Mouse (Mus musculus) stomach, postnatal 0 days (tissue): ENCODE results near the gene 0610010K14Rik. TPM values are rescaled to one million over a fixed set of nuclear protein-coding genes. Genes with fewer than 3 reads are reported as not detected.

Experiments
- ATAC-seq: fragments of 200-750 bp; cut with Nextera tagmentation; 2 replicates; pipeline ENCODE4 v1.8.0; 2017; ENCODE audit not compliant: low FRiP score, low TSS enrichment
- DNase-seq: peaks from one replicate; pipeline ENCODE4 v3.0.0-alpha.2; 2016; ENCODE audit warnings: low spot score
- H3K27ac ChIP-seq: fragments of 300-500 bp; sonication (generic); replicated peaks from 2 replicates; pipeline ENCODE4 v1.5.1; 2014; ENCODE audit warnings: mild to moderate bottlenecking, control low read depth
- H3K27me3 ChIP-seq: fragments of 300-500 bp; sonication (generic); 2 replicates; pipeline ENCODE4 v1.6.1; 2014; ENCODE audit warnings: low read length; ENCODE audit not compliant: control insufficient read depth, insufficient read depth
- H3K36me3 ChIP-seq: fragments of 300-500 bp; sonication (generic); 2 replicates; pipeline ENCODE4 v1.6.1; 2014; ENCODE audit warnings: low read length, mixed read lengths; ENCODE audit not compliant: control insufficient read depth, insufficient read depth
- H3K4me1 ChIP-seq: fragments of 300-500 bp; sonication (generic); replicated peaks from 2 replicates; pipeline ENCODE4 v1.6.1; 2014; ENCODE audit warnings: antibody characterized with exemption; ENCODE audit not compliant: control insufficient read depth, insufficient read depth
- H3K4me2 ChIP-seq: fragments of 300-500 bp; sonication (generic); replicated peaks from 2 replicates; pipeline ENCODE4 v1.6.1; 2014; ENCODE audit warnings: low read depth, mild to moderate bottlenecking, control low read depth, moderate library complexity
- H3K4me3 ChIP-seq: fragments of 300-500 bp; sonication (generic); 2 replicates; pipeline ENCODE4 v1.5.1; 2014; ENCODE audit warnings: low read depth, low read length, control low read depth
- H3K9ac ChIP-seq: fragments of 300-500 bp; sonication (generic); 2 replicates; pipeline ENCODE4 v1.6.1; 2014; ENCODE audit warnings: mild to moderate bottlenecking, low read length, control low read depth, mixed read lengths
- H3K9me3 ChIP-seq: fragments of 300-500 bp; sonication (generic); 2 replicates; pipeline ENCODE4 v1.6.1; 2016; ENCODE audit warnings: low read length; ENCODE audit not compliant: control insufficient read depth
- CTCF ChIP-seq: IDR thresholded peaks from 2 replicates; pipeline ENCODE4 v1.5.1; 2016; ENCODE audit warnings: antibody characterized with exemption, low read depth, mild to moderate bottlenecking, moderate library complexity
- EP300 ChIP-seq: optimal IDR thresholded peaks from 2 replicates; pipeline ENCODE3; 2016; ENCODE audit warnings: antibody characterized with exemption
- WGBS: fragments of 180-500 bp; shearing (Covaris S2); extraction: QIAGEN DNeasy Blood & Tissue Kit; methylation state at CpG from one replicate; pipeline ENCODE4 v1.1.7; 2014; 5-methylcytosine and 5-hydroxymethylcytosine counted together
- polyA plus RNA-seq: library from polyadenylated mRNA; unstranded; fragments of >200 nt; fragmentation: Nextera tagmentation; extraction: Ambion mirVana; gene quantifications from 2 replicates; pipeline ENCODE4 v1.2.1, GENCODE M21; 2015

0610010K14Rik gene
- polyA plus RNA-seq, 1 experiment from 2014 or later = 83.6 TPM

- 59% methylated on average over 7 of the region's 7 CpGs for WGBS
- no peak for TF ChIP-seq EP300
- TF ChIP-seq CTCF = no peak
- Histone ChIP-seq H3K27me3 (no peaks in the 10 kb centered on the region), H3K4me3 (no peak overlapping the region), H3K4me2 (no peak overlapping the region), H3K9ac (no peak overlapping the region), H3K27ac (no peak overlapping the region), H3K36me3 (no peaks in the 10 kb centered on the region), H3K9me3 (no peaks in the 10 kb centered on the region), H3K4me1 (no peaks in the 10 kb centered on the region)
- ATAC-seq (no peak), DNase-seq (no peak)
Observed at GRCm38 (mm10) chr11:70271641-70272040, 33.9 kb upstream of the 0610010K14Rik start.

- Histone ChIP-seq H3K4me3 (no peak overlapping the region), H3K9me3 (no peaks in the 10 kb centered on the region), H3K4me2 (no peak overlapping the region), H3K9ac (no peak overlapping the region), H3K27ac (peak overlapping the region; percentile 49; the same call in 1 of the 2 replicates), H3K36me3 (no peaks in the 10 kb centered on the region), H3K4me1 (no peaks in the 10 kb centered on the region), H3K27me3 (no peaks in the 10 kb centered on the region)
- DNase-seq (no peak), ATAC-seq (0 out of 2 replicates have a peak, but pooled peaks have one; percentile 38)
- no peak for TF ChIP-seq CTCF
- no peak for TF ChIP-seq EP300
- 77% methylated on average over 1 of the region's 1 CpGs for WGBS
Observed at GRCm38 (mm10) chr11:70266405-70266804, 28.7 kb upstream of the 0610010K14Rik start.

- 49% methylated on average over 4 of the region's 4 CpGs for WGBS
- Histone ChIP-seq H3K27ac (peak overlapping the region; percentile 49), H3K36me3 (no peaks in the 10 kb centered on the region), H3K4me1 (no peaks in the 10 kb centered on the region), H3K27me3 (no peaks in the 10 kb centered on the region), H3K9me3 (no peaks in the 10 kb centered on the region), H3K9ac (no peak overlapping the region), H3K4me3 (no peak overlapping the region), H3K4me2 (no peak overlapping the region)
- ATAC-seq (no peak), DNase-seq (no peak)
- no peak for TF ChIP-seq CTCF
- peak; percentile 34 for TF ChIP-seq EP300
Observed at GRCm38 (mm10) chr11:70265819-70266218, 28.1 kb upstream of the 0610010K14Rik start.

- Histone ChIP-seq H3K4me1 (no peaks in the 10 kb centered on the region), H3K36me3 (no peaks in the 10 kb centered on the region), H3K4me2 (no peak overlapping the region), H3K27me3 (no peaks in the 10 kb centered on the region), H3K9me3 (no peaks in the 10 kb centered on the region), H3K9ac (no peak overlapping the region), H3K4me3 (no peak overlapping the region), H3K27ac (peak overlapping the region; percentile 49; the same call in 1 of the 2 replicates)
- WGBS = 35% methylated on average over 3 of the region's 3 CpGs
- DNase-seq (no peak), ATAC-seq (no peak)
- TF ChIP-seq CTCF (no peak), EP300 (no peak)
Observed at GRCm38 (mm10) chr11:70265252-70265651, 27.5 kb upstream of the 0610010K14Rik start.

GRCm38 (mm10) chr11:70259035-70259434 is 21.3 kb upstream of the 0610010K14Rik start:
- no peak overlapping the region for H3K4me3 ChIP-seq
- no peaks in the 10 kb centered on the region for H3K36me3 ChIP-seq
- ATAC-seq (peak; percentile 65), DNase-seq (no peak)
- H3K9me3 ChIP-seq = no peaks in the 10 kb centered on the region
- no peak overlapping the region for H3K27ac ChIP-seq
- H3K4me1 ChIP-seq = no peaks in the 10 kb centered on the region
- TF ChIP-seq CTCF (no peak), EP300 (no peak)
- H3K9ac ChIP-seq = no peak overlapping the region
- WGBS = 79% methylated on average over 4 of the region's 4 CpGs
- H3K27me3 ChIP-seq = no peaks in the 10 kb centered on the region; the same call in 1 of the 2 replicates
- H3K4me2 ChIP-seq = no peak overlapping the region

- ATAC-seq (peak; percentile 72), DNase-seq (peak; percentile 58)
- H3K4me3 ChIP-seq = peak within 1 kb of the TSS; percentile 41
- peak within 1 kb of the TSS; percentile 61 for H3K27ac ChIP-seq
- TF ChIP-seq EP300 (no peak), CTCF (peak; percentile 62)
- H3K9me3 ChIP-seq = no peaks in the 10 kb centered on the region
- H3K9ac ChIP-seq = peak within 1 kb of the TSS; percentile 54
- no peaks in the 10 kb centered on the region; the same call in 1 of the 2 replicates for H3K27me3 ChIP-seq
- H3K4me2 ChIP-seq = peak within 1 kb of the TSS; percentile 57
- H3K36me3 ChIP-seq = no peaks in the 10 kb centered on the region
- WGBS = 1% methylated on average over 25 of the region's 25 CpGs
- no peaks in the 10 kb centered on the region for H3K4me1 ChIP-seq
Observed at GRCm38 (mm10) chr11:70254931-70255531, 17.3 kb upstream of the 0610010K14Rik start, which contains the start of gene Alox12. Gene Alox12, minus strand, starts transcription at chr11:70255353.
